Mouse (Mus musculus) kidney, postnatal 0 days (tissue): ENCODE results near the gene Comp. TPM values are rescaled to one million over a fixed set of nuclear protein-coding genes. Genes with fewer than 3 reads are reported as not detected.

Experiments
- ATAC-seq: fragments of 200-750 bp; cut with Nextera tagmentation; replicated peaks from 2 replicates; pipeline ENCODE4 v1.8.0; 2017; ENCODE audit warnings: low read depth, moderate number of reproducible peaks, moderate TSS enrichment, moderate library complexity; ENCODE audit not compliant: low FRiP score
- DNase-seq: peaks from one replicate; pipeline ENCODE4 v3.0.0-alpha.2; 2016; ENCODE audit warnings: low spot score
- H3K27ac ChIP-seq: fragments of 300-500 bp; sonication (generic); 2 replicates; pipeline ENCODE4 v1.5.1; 2014; ENCODE audit warnings: mild to moderate bottlenecking
- H3K27me3 ChIP-seq: fragments of 300-500 bp; sonication (generic); 2 replicates; pipeline ENCODE4 v1.6.1; 2014; ENCODE audit warnings: low read length, mixed read lengths; ENCODE audit not compliant: insufficient read depth
- H3K36me3 ChIP-seq: fragments of 300-500 bp; sonication (generic); 2 replicates; pipeline ENCODE4 v1.6.1; 2014; ENCODE audit warnings: low read length, mixed read lengths; ENCODE audit not compliant: insufficient read depth
- H3K4me1 ChIP-seq: fragments of 300-500 bp; sonication (generic); replicated peaks from 2 replicates; pipeline ENCODE4 v1.6.1; 2014; ENCODE audit warnings: antibody characterized with exemption, low read length, mixed read lengths; ENCODE audit not compliant: insufficient read depth
- H3K4me2 ChIP-seq: fragments of 300-500 bp; sonication (generic); 2 replicates; pipeline ENCODE4 v1.6.1; 2014; ENCODE audit warnings: mild to moderate bottlenecking, low read length, moderate library complexity, mixed read lengths
- H3K4me3 ChIP-seq: fragments of 300-500 bp; sonication (generic); replicated peaks from 2 replicates; pipeline ENCODE4 v1.5.1; 2014; ENCODE audit warnings: low read depth, low read length
- H3K9ac ChIP-seq: fragments of 300-500 bp; sonication (generic); 2 replicates; pipeline ENCODE4 v1.6.1; 2014; ENCODE audit warnings: low read depth, low read length
- H3K9me3 ChIP-seq: fragments of 300-500 bp; sonication (generic); replicated peaks from 2 replicates; pipeline ENCODE4 v1.6.1; 2016; ENCODE audit warnings: low read length, inconsistent platforms, mixed read lengths
- CTCF ChIP-seq: IDR thresholded peaks from 2 replicates; pipeline ENCODE4 v1.5.1; 2016; ENCODE audit warnings: antibody characterized with exemption, low read depth, mild to moderate bottlenecking, moderate library complexity
- WGBS: fragments of 180-500 bp; shearing (Covaris S2); extraction: QIAGEN DNeasy Blood & Tissue Kit; methylation state at CpG from one replicate; pipeline ENCODE4 v1.1.7; 2014; 5-methylcytosine and 5-hydroxymethylcytosine counted together
- polyA plus RNA-seq: library from polyadenylated mRNA; unstranded; fragments of >200 nt; fragmentation: Nextera tagmentation; extraction: Ambion mirVana; gene quantifications from 2 replicates; pipeline ENCODE4 v1.2.1, GENCODE M21; 2015

The Comp gene
- polyA plus RNA-seq, 1 experiment from 2014 or later, result 0.28 TPM

GRCm38 (mm10) chr8:70389678-70390077 is 16.3 kb downstream of the Comp start:
- Histone ChIP-seq H3K4me3 (no peak overlapping the region), H3K36me3 (peaks cover 24% of the 10 kb centered on the region), H3K4me1 (no peaks in the 10 kb centered on the region), H3K9me3 (no peaks in the 10 kb centered on the region), H3K27me3 (no peaks in the 10 kb centered on the region), H3K9ac (no peak overlapping the region), H3K27ac (no peak overlapping the region), H3K4me2 (no peak overlapping the region)
- DNase-seq (no peak), ATAC-seq (no peak)
- WGBS, result 96% methylated on average over 2 of the region's 2 CpGs
- no peak for TF ChIP-seq CTCF

DNA sequence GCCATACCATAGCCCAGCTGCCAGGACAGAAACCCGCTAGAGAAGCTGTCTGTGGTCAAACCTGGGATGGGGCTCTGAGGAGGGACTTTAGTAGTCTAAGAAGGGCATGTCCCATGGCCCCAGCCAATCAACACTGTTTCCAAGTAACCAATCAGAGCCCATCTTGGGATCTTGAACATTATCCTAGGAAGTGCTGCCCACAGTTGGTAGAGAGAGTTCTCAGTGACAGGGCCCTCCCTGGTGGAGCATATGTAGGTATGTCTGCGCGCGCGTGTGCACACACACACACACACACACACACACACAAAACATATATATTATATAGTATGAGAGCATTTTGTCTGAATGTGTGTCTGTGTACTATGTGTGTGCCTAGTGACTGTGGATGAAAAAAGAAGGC is 19.7 kb downstream of the Comp start:
- no peak overlapping the region for H3K4me3 ChIP-seq
- DNase-seq (no peak), ATAC-seq (no peak)
- no peaks in the 10 kb centered on the region for H3K27me3 ChIP-seq
- peaks cover 8% of the 10 kb centered on the region for H3K36me3 ChIP-seq
- no peak overlapping the region for H3K4me2 ChIP-seq
- 87% methylated on average over 5 of the region's 5 CpGs for WGBS
- H3K9me3 ChIP-seq, result no peaks in the 10 kb centered on the region
- H3K4me1 ChIP-seq, result no peaks in the 10 kb centered on the region
- H3K9ac ChIP-seq, result no peak overlapping the region
- H3K27ac ChIP-seq, result no peak overlapping the region
- TF ChIP-seq CTCF, result no peak

- TF ChIP-seq CTCF, result no peak
- H3K4me3 ChIP-seq, result no peak overlapping the region
- no peaks in the 10 kb centered on the region for H3K9me3 ChIP-seq
- ATAC-seq (no peak), DNase-seq (no peak)
- peaks cover 8% of the 10 kb centered on the region for H3K36me3 ChIP-seq
- no peaks in the 10 kb centered on the region for H3K4me1 ChIP-seq
- WGBS, result 83% methylated on average over 8 of the region's 8 CpGs
- H3K27ac ChIP-seq, result no peak overlapping the region
- no peaks in the 10 kb centered on the region for H3K27me3 ChIP-seq
- H3K4me2 ChIP-seq, result no peak overlapping the region
- H3K9ac ChIP-seq, result no peak overlapping the region
Observed at GRCm38 (mm10) chr8:70394269-70394998, 21.1 kb downstream of the Comp start.

DNA sequence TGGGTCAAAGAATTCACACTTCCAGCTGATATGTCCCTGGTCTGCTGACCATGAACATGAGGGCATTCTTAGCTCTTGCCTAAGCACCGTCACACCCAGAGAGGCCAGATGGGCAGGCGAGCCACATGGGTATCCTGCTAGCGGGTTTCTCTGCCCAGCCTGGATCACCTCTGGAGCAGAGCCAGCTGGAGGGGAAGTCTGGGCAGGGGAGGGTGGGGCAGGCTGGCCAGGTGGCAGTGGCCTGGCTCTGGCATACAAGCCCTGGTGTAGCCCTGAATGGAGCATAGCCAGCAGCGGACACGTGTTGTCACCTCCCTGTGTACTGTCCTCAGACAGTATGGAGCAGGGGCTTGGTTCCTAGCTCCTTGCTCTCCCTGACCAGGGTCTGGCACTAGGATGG is 22.3 kb downstream of the Comp start:
- 71% methylated on average over 5 of the region's 5 CpGs for WGBS
- TF ChIP-seq CTCF, result no peak
- no peak; the same call in 1 of the 2 replicates for ATAC-seq

GRCm38 (mm10) chr8:70396184-70396583 is 22.8 kb downstream of the Comp start:
- TF ChIP-seq CTCF, result no peak
- WGBS, result 83% methylated on average over 5 of the region's 5 CpGs

More for the DNA sequence above, 22.3 kb downstream of the Comp start:
- Histone ChIP-seq H3K9ac (no peak overlapping the region), H3K9me3 (no peaks in the 10 kb centered on the region), H3K36me3 (peaks cover 12% of the 10 kb centered on the region), H3K4me2 (no peak overlapping the region), H3K4me3 (no peak overlapping the region), H3K27ac (no peak overlapping the region), H3K4me1 (no peaks in the 10 kb centered on the region), H3K27me3 (no peaks in the 10 kb centered on the region)
- DNase-seq, result no peak

GRCm38 (mm10) chr8:70397611-70398563 is 24.5 kb downstream of the Comp start:
- ATAC-seq (no peak), DNase-seq (no peak)
- H3K27ac ChIP-seq, result no peak overlapping the region
- no peak overlapping the region for H3K4me2 ChIP-seq
- H3K4me3 ChIP-seq, result no peak overlapping the region
- WGBS, result 87% methylated on average over 16 of the region's 16 CpGs
- no peaks in the 10 kb centered on the region for H3K4me1 ChIP-seq
- no peak for TF ChIP-seq CTCF
- no peaks in the 10 kb centered on the region for H3K9me3 ChIP-seq
- no peak overlapping the region for H3K9ac ChIP-seq
- H3K36me3 ChIP-seq, result peaks cover 4% of the 10 kb centered on the region; the same call in 1 of the 2 replicates
- no peaks in the 10 kb centered on the region for H3K27me3 ChIP-seq

More at GRCm38 (mm10) chr8:70396184-70396583, 22.8 kb downstream of the Comp start:
- Histone ChIP-seq H3K27me3 (no peaks in the 10 kb centered on the region), H3K4me2 (no peak overlapping the region), H3K27ac (no peak overlapping the region), H3K9me3 (no peaks in the 10 kb centered on the region), H3K4me1 (no peaks in the 10 kb centered on the region), H3K36me3 (peaks cover 8% of the 10 kb centered on the region), H3K4me3 (no peak overlapping the region), H3K9ac (no peak overlapping the region)
- no peak for DNase-seq
- no peak for ATAC-seq
